Mouse (Mus musculus) intestine, postnatal 0 days (tissue): ENCODE measurements around the gene Myog. TPM values are rescaled to one million over a fixed set of nuclear protein-coding genes. Genes with fewer than 3 reads are reported as not detected.

ENCODE experiments used
- ATAC-seq: fragments of 200-750 bp; cut with Nextera tagmentation; 2 replicates; pipeline ENCODE4 v1.8.0; 2017; ENCODE audit warnings: mild to moderate bottlenecking, moderate TSS enrichment, moderate library complexity
- H3K27ac ChIP-seq: fragments of 300-500 bp; sonication (generic); 2 replicates; pipeline ENCODE4 v1.5.1; 2014; ENCODE audit warnings: mild to moderate bottlenecking, low read depth, low read length, moderate library complexity
- H3K27me3 ChIP-seq: fragments of 300-500 bp; sonication (generic); replicated peaks from 2 replicates; pipeline ENCODE4 v1.6.1; 2014; ENCODE audit warnings: low read length, mixed read lengths; ENCODE audit not compliant: control insufficient read depth, insufficient read depth
- H3K36me3 ChIP-seq: fragments of 300-500 bp; sonication (generic); 2 replicates; pipeline ENCODE4 v1.6.1; 2014; ENCODE audit warnings: mild to moderate bottlenecking, moderate library complexity; ENCODE audit not compliant: control insufficient read depth, insufficient read depth
- H3K4me1 ChIP-seq: fragments of 300-500 bp; sonication (generic); replicated peaks from 2 replicates; pipeline ENCODE4 v1.6.1; 2014; ENCODE audit warnings: antibody characterized with exemption, low read length, mixed read lengths; ENCODE audit not compliant: control insufficient read depth, insufficient read depth
- H3K4me2 ChIP-seq: fragments of 300-500 bp; sonication (generic); replicated peaks from 2 replicates; pipeline ENCODE4 v1.6.1; 2014; ENCODE audit warnings: low read depth, mild to moderate bottlenecking, moderate library complexity
- H3K4me3 ChIP-seq: fragments of 300-500 bp; sonication (generic); 2 replicates; pipeline ENCODE4 v1.5.1; 2014; ENCODE audit warnings: low read depth, low read length
- H3K9ac ChIP-seq: fragments of 300-500 bp; sonication (generic); 2 replicates; pipeline ENCODE4 v1.6.1; 2014; ENCODE audit warnings: mild to moderate bottlenecking, low read depth, low read length
- H3K9me3 ChIP-seq: fragments of 300-500 bp; sonication (generic); 2 replicates; pipeline ENCODE4 v1.6.1; 2016; ENCODE audit warnings: mixed run types; ENCODE audit not compliant: control insufficient read depth
- CTCF ChIP-seq: sonication (generic); IDR thresholded peaks from 2 replicates; pipeline ENCODE4 v1.5.1; 2016; ENCODE audit warnings: low read depth, mild to moderate bottlenecking, control low read depth, antibody characterized with exemption, moderate library complexity
- WGBS: fragments of 180-500 bp; shearing (Covaris S2); extraction: QIAGEN DNeasy Blood & Tissue Kit; methylation state at CpG from one replicate; pipeline ENCODE4 v1.1.7; 2014; 5-methylcytosine and 5-hydroxymethylcytosine counted together
- polyA plus RNA-seq: library from polyadenylated mRNA; unstranded; fragments of >200 nt; fragmentation: Nextera tagmentation; extraction: Ambion mirVana; gene quantifications from 2 replicates; pipeline ENCODE4 v1.2.1, GENCODE M21; 2015

Myog gene
- polyA plus RNA-seq, 1 experiment from 2014 or later: 0.08 TPM

- Histone ChIP-seq H3K27ac (no peak overlapping the region), H3K36me3 (no peaks in the 10 kb centered on the region), H3K9me3 (no peaks in the 10 kb centered on the region), H3K4me1 (no peaks in the 10 kb centered on the region), H3K4me2 (no peak overlapping the region), H3K4me3 (no peak overlapping the region), H3K9ac (no peak overlapping the region), H3K27me3 (no peaks in the 10 kb centered on the region)
- ATAC-seq: no peak
- 81% methylated on average over 12 of the region's 12 CpGs for WGBS
- TF ChIP-seq CTCF: no peak
Measured at GRCm38 (mm10) chr1:134326841-134327346, 37.1 kb downstream of the Myog start.

GRCm38 (mm10) chr1:134331879-134332635 lies 42.3 kb downstream of the Myog start:
- WGBS: 48% methylated on average over 20 of the region's 20 CpGs
- Histone ChIP-seq H3K4me1 (no peaks in the 10 kb centered on the region), H3K9ac (no peak overlapping the region), H3K27me3 (no peaks in the 10 kb centered on the region), H3K9me3 (no peaks in the 10 kb centered on the region), H3K4me2 (no peak overlapping the region), H3K4me3 (no peak overlapping the region), H3K27ac (no peak overlapping the region), H3K36me3 (no peaks in the 10 kb centered on the region)
- TF ChIP-seq CTCF: peak; percentile 97
- ATAC-seq: 0 out of 2 replicates have a peak, but pooled peaks have one; percentile 4

GRCm38 (mm10) chr1:134332770-134333271 lies 43.0 kb downstream of the Myog start, which contains the start of gene Ppfia4:
Gene Ppfia4, minus strand, starts transcription at chr1:134332928.
- WGBS: 46% methylated on average over 13 of the region's 13 CpGs
- H3K36me3 ChIP-seq: no peaks in the 10 kb centered on the region
- no peaks in the 10 kb centered on the region for H3K4me1 ChIP-seq
- no peak within 1 kb of the TSS for H3K27ac ChIP-seq
- peak; percentile 35; the same call in 1 of the 2 replicates for ATAC-seq
- H3K9ac ChIP-seq: no peak within 1 kb of the TSS
- H3K9me3 ChIP-seq: no peaks in the 10 kb centered on the region
- no peaks in the 10 kb centered on the region for H3K27me3 ChIP-seq
- H3K4me3 ChIP-seq: no peak within 1 kb of the TSS
- 0 out of 2 replicates have a peak within 1 kb of the TSS, but pooled peaks have one; percentile 17 for H3K4me2 ChIP-seq
- no peak for TF ChIP-seq CTCF

GRCm38 (mm10) chr1:134333371-134334110 lies 43.8 kb downstream of the Myog start:
- H3K4me2 ChIP-seq: no peak overlapping the region
- ATAC-seq: no peak
- 86% methylated on average over 10 of the region's 10 CpGs for WGBS

GRCm38 (mm10) chr1:134334111-134334827 lies 44.5 kb downstream of the Myog start:
- Histone ChIP-seq H3K4me3 (no peak overlapping the region), H3K27me3 (no peaks in the 10 kb centered on the region), H3K36me3 (no peaks in the 10 kb centered on the region), H3K4me1 (no peaks in the 10 kb centered on the region), H3K4me2 (no peak overlapping the region), H3K9me3 (no peaks in the 10 kb centered on the region), H3K27ac (no peak overlapping the region), H3K9ac (no peak overlapping the region)
- 59% methylated on average over 7 of the region's 7 CpGs for WGBS
- no peak for TF ChIP-seq CTCF
- ATAC-seq: no peak

More at GRCm38 (mm10) chr1:134333371-134334110, 43.8 kb downstream of the Myog start:
- Histone ChIP-seq H3K9me3 (no peaks in the 10 kb centered on the region), H3K4me1 (no peaks in the 10 kb centered on the region), H3K9ac (no peak overlapping the region), H3K27me3 (no peaks in the 10 kb centered on the region), H3K4me3 (no peak overlapping the region), H3K27ac (no peak overlapping the region), H3K36me3 (no peaks in the 10 kb centered on the region)
- no peak for TF ChIP-seq CTCF
